Mouse (Mus musculus) ES-CJ7 (cell line): ENCODE measurements around the gene Stoml1.

Experiments
- DNase-seq: peaks from one replicate; pipeline ENCODE4 v3.0.0; 2011; ENCODE audit warnings: low read depth, low spot score

Stoml1 gene

GRCm38 (mm10) chr9:58272068-58272541, 19.1 kb downstream of the Stoml1 start:
- DNase-seq = peak; percentile 78

GRCm38 (mm10) chr9:58272855-58273254, 19.9 kb downstream of the Stoml1 start:
- DNase-seq = no peak

- DNase-seq = peak; percentile 89
Measured at GRCm38 (mm10) chr9:58274101-58274604, 21.2 kb downstream of the Stoml1 start.

GRCm38 (mm10) chr9:58274626-58275025, 21.7 kb downstream of the Stoml1 start:
- DNase-seq = no peak

- peak; percentile 93 for DNase-seq
Measured at GRCm38 (mm10) chr9:58275115-58275774, 22.3 kb downstream of the Stoml1 start.

GRCm38 (mm10) chr9:58275797-58276196, 22.8 kb downstream of the Stoml1 start:
- peak; percentile 70 for DNase-seq

GRCm38 (mm10) chr9:58276346-58276745, 23.4 kb downstream of the Stoml1 start:
- peak; percentile 62 for DNase-seq

GRCm38 (mm10) chr9:58278313-58278712, 25.3 kb downstream of the Stoml1 start:
- DNase-seq = peak; percentile 51

- DNase-seq = peak; percentile 100
Measured at GRCm38 (mm10) chr9:58278821-58279723, 26.1 kb downstream of the Stoml1 start.

- DNase-seq = peak; percentile 97
Measured at GRCm38 (mm10) chr9:58279780-58280179, 26.8 kb downstream of the Stoml1 start.

GRCm38 (mm10) chr9:58280259-58281109, 27.5 kb downstream of the Stoml1 start:
- DNase-seq = peak; percentile 99

- DNase-seq = peak; percentile 74
Measured at GRCm38 (mm10) chr9:58281597-58281996, 28.6 kb downstream of the Stoml1 start.

- no peak for DNase-seq
Measured at GRCm38 (mm10) chr9:58283431-58283830, 30.5 kb downstream of the Stoml1 start.

- DNase-seq = no peak
Measured at GRCm38 (mm10) chr9:58289090-58289489, 36.1 kb downstream of the Stoml1 start.

- no peak for DNase-seq
Measured at GRCm38 (mm10) chr9:58289901-58290300, 36.9 kb downstream of the Stoml1 start.

- DNase-seq = no peak
Measured at GRCm38 (mm10) chr9:58294527-58294926, 41.6 kb downstream of the Stoml1 start.

GRCm38 (mm10) chr9:58295345-58295744, 42.4 kb downstream of the Stoml1 start:
- DNase-seq = no peak

- peak; percentile 68 for DNase-seq
Measured at GRCm38 (mm10) chr9:58295766-58296361, 42.9 kb downstream of the Stoml1 start.

GRCm38 (mm10) chr9:58297065-58297464, 44.1 kb downstream of the Stoml1 start:
- DNase-seq = no peak

- no peak for DNase-seq
Measured at GRCm38 (mm10) chr9:58297961-58298477, 45.1 kb downstream of the Stoml1 start.

GRCm38 (mm10) chr9:58299356-58299799, 46.4 kb downstream of the Stoml1 start:
- DNase-seq = no peak
